Mouse (Mus musculus) hindbrain, embryonic 11.5 days (tissue): ENCODE data around the gene Wnk2. TPM values are rescaled to one million over a fixed set of nuclear protein-coding genes. Genes with fewer than 3 reads are reported as not detected.

Experiments
- ATAC-seq: fragments of 200-750 bp; cut with Nextera tagmentation; 2 replicates; pipeline ENCODE4 v1.8.0; 2017; ENCODE audit warnings: mild to moderate bottlenecking, moderate TSS enrichment, moderate library complexity; ENCODE audit not compliant: low FRiP score
- DNase-seq: peaks from one replicate; pipeline ENCODE4 v3.0.0-alpha.2; 2015; ENCODE audit warnings: low spot score
- H3K27ac ChIP-seq: fragments of 300-500 bp; sonication (generic); 2 replicates; pipeline ENCODE4 v1.5.1; 2014; ENCODE audit warnings: mild to moderate bottlenecking, low read depth, low read length
- H3K27me3 ChIP-seq: fragments of 300-500 bp; sonication (generic); 2 replicates; pipeline ENCODE4 v1.6.1; 2014; ENCODE audit warnings: mild to moderate bottlenecking, low read length, moderate library complexity, mixed read lengths; ENCODE audit not compliant: control insufficient read depth, insufficient read depth
- H3K36me3 ChIP-seq: fragments of 300-500 bp; sonication (generic); 2 replicates; pipeline ENCODE4 v1.6.1; 2014; ENCODE audit warnings: mild to moderate bottlenecking, low read length, moderate library complexity, mixed read lengths; ENCODE audit not compliant: control insufficient read depth, insufficient read depth
- H3K4me1 ChIP-seq: fragments of 300-500 bp; sonication (generic); replicated peaks from 2 replicates; pipeline ENCODE4 v1.6.1; 2014; ENCODE audit warnings: low read length, mixed read lengths; ENCODE audit not compliant: control insufficient read depth, insufficient read depth
- H3K4me2 ChIP-seq: fragments of 300-500 bp; sonication (generic); replicated peaks from 2 replicates; pipeline ENCODE4 v1.6.1; 2014; ENCODE audit warnings: mild to moderate bottlenecking, low read depth, low read length
- H3K4me3 ChIP-seq: fragments of 300-500 bp; sonication (generic); 2 replicates; pipeline ENCODE4 v1.5.1; 2014; ENCODE audit warnings: low read depth, low read length
- H3K9ac ChIP-seq: fragments of 300-500 bp; sonication (generic); 2 replicates; pipeline ENCODE4 v1.6.1; 2014; ENCODE audit warnings: low read depth, low read length
- H3K9me3 ChIP-seq: fragments of 300-500 bp; sonication (generic); 2 replicates; pipeline ENCODE4 v1.6.1; 2016; ENCODE audit warnings: low read length; ENCODE audit not compliant: control insufficient read depth
- WGBS: fragments of 180-500 bp; shearing (Covaris S2); extraction: QIAGEN DNeasy Blood & Tissue Kit; methylation state at CpG from one replicate; pipeline ENCODE4 v1.1.7; 2014; 5-methylcytosine and 5-hydroxymethylcytosine counted together
- polyA plus RNA-seq: library from polyadenylated mRNA; unstranded; fragments of >200 nt; fragmentation: Nextera tagmentation; extraction: Ambion mirVana; gene quantifications from 2 replicates; pipeline ENCODE4 v1.2.1, GENCODE M21; 2014

Gene Wnk2
- polyA plus RNA-seq, 1 experiment from 2014 or later, result 11.0 TPM

DNA sequence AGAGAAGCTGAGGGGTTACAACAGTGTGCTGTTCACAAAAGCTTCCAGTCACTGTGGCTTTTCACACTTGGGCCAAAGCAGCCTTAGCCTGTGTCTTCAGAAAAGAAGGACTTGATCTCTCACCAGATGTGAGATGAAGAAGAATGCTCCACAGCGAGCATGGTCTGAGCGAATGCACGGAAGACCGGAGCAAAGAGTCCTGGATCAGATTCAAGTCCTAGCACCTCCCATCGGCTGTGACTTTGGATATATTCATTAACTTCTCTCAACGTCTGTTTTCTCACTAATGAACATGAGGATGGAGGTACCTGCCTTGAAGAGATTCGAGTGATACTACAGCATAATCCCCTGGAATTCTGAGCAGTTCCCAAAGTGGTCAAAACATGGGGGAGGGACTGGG lies 6.8 kb upstream of the Wnk2 start:
- no peak overlapping the region for H3K4me2 ChIP-seq
- WGBS, result 75% methylated on average over 7 of the region's 7 CpGs
- no peak for ATAC-seq
- H3K27me3 ChIP-seq, result 0 out of 2 replicates have a peak, but pooled peaks cover 4% of the 10 kb centered on the region
- H3K4me3 ChIP-seq, result no peak overlapping the region
- no peaks in the 10 kb centered on the region for H3K4me1 ChIP-seq
- H3K9me3 ChIP-seq, result no peaks in the 10 kb centered on the region
- H3K36me3 ChIP-seq, result no peaks in the 10 kb centered on the region
- no peak overlapping the region for H3K27ac ChIP-seq
- no peak overlapping the region for H3K9ac ChIP-seq
- no peak for DNase-seq

DNA sequence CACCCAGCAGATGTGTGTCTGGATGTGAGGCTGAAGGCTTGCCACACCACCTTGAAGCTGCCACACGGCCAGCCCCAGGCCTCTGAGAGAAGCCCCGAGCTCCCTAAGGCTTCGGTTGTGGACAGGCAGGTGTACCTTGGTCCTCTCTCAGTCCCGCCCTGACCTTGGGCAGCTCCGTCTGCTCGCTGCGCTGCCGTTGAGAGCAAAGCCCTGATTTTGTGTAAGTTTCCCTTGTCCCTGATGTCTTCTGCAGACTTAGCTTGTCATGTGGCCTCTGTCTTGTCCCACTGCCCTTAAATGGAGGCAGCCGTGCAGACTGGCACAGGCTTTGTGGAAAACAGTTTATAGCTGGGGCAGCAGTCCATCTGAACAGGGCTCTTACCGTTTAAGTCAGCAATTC lies 6.2 kb upstream of the Wnk2 start:
- Histone ChIP-seq H3K4me3 (no peak overlapping the region), H3K36me3 (no peaks in the 10 kb centered on the region), H3K4me2 (no peak overlapping the region), H3K9ac (no peak overlapping the region), H3K9me3 (no peaks in the 10 kb centered on the region), H3K27me3 (peaks cover 4% of the 10 kb centered on the region; the same call in 1 of the 2 replicates), H3K27ac (no peak overlapping the region), H3K4me1 (no peaks in the 10 kb centered on the region)
- no peak for ATAC-seq
- DNase-seq, result no peak
- 83% methylated on average over 10 of the region's 10 CpGs for WGBS

DNA sequence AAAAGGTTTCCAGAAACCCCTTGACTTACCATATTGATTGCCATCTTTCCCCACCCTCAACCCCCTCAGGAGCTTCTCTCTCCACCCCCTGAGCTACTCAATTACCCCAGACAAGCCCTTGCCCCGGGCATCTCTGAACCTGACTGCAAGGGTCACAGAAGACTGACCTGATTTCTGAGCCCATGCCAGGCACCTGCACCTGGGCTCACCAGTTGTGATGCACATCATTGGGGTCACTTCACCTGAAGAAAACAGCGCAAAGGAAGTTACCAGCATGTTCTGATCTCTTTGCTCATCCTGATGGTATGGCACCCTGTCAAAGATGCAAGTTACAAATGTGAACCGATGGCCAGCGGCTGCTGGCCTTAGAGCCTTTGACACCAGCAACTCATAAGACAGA lies 873 bp upstream of the Wnk2 start:
- no peak for DNase-seq
- Histone ChIP-seq H3K4me1 (peaks cover 3% of the 10 kb centered on the region; the same call in 1 of the 2 replicates), H3K27ac (no peak overlapping the region), H3K27me3 (peaks cover 16% of the 10 kb centered on the region), H3K4me3 (no peak overlapping the region), H3K4me2 (no peak overlapping the region), H3K9ac (no peak overlapping the region), H3K9me3 (no peaks in the 10 kb centered on the region), H3K36me3 (no peaks in the 10 kb centered on the region)
- ATAC-seq, result no peak
- 77% methylated on average over 4 of the region's 4 CpGs for WGBS

DNA sequence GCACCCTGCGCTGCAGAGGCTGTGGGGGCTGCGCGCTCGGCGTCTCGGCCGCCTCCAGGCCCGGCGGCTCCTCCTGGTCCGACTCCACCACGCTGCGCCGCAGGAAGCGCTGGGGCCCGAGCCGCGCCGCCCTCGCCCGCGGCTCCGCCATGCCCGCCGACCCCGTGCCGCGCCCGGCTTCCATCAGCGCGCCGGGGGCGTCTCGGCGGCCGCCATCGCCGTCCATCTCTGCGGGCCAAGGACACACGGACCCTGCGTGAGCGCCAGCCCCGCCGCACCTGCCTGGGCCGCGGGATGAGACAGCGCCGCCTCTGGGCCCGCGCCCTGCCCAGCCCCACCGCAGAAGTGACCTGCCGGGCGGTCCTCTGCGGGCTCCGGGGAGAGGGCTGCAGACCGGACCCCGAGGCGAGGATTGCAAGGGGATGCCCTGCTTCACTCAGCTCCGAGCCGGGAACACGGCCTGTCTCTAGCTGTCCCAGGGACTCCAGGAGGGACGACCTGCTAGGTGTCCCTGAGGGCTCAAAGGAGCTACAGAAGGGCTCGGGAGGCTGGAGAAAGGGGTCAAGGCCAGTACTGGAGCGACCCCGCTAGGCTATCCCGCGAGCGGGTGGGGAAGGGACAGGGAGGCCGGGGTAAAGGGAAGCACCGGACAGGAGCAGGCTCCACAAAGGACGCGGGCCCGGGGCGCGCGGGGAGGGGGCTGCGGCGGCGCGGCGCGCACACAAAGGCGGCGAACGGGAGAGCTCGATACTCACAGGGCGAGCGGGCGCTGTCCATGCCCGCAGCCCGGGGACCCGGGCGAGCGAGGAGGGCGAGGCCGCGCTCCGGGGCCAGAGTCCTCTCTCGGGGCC lies 582 bp downstream of the Wnk2 start:
- peak overlapping the region; percentile 84 for H3K27ac ChIP-seq
- peak overlapping the region; percentile 90 for H3K4me2 ChIP-seq
- peaks cover 16% of the 10 kb centered on the region for H3K27me3 ChIP-seq
- DNase-seq, result peak; percentile 82
- peak; percentile 76 for ATAC-seq
- H3K36me3 ChIP-seq, result no peaks in the 10 kb centered on the region
- peak overlapping the region; percentile 92 for H3K9ac ChIP-seq
- H3K9me3 ChIP-seq, result no peaks in the 10 kb centered on the region
- WGBS, result under 1% methylated on average over 87 of the region's 98 CpGs
- H3K4me1 ChIP-seq, result peaks cover 3% of the 10 kb centered on the region; the same call in 1 of the 2 replicates
- H3K4me3 ChIP-seq, result peak overlapping the region; percentile 89

DNA sequence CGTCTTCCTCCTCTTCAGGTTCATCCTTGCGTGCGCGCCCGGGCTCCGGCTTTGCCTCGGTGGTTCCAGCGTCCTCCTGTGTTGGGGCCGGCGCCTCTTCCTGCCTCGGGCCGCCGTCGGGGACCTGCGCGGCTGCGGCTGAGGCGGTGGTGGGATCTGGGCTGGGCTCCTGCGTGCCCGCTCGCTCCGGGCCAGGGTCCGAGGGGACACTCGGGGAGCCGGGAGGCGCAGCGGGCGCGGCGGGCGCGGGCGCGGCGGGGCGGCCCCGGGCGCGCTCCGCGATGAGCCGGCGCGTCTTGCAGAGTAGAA lies 1.2 kb downstream of the Wnk2 start:
- peak; percentile 33; the same call in 1 of the 2 replicates for ATAC-seq
- no peaks in the 10 kb centered on the region for H3K9me3 ChIP-seq
- H3K36me3 ChIP-seq, result no peaks in the 10 kb centered on the region
- H3K4me1 ChIP-seq, result peaks cover 3% of the 10 kb centered on the region; the same call in 1 of the 2 replicates
- WGBS, result under 1% methylated on average over 37 of the region's 44 CpGs
- DNase-seq, result peak; percentile 54
- H3K4me3 ChIP-seq, result peak overlapping the region; percentile 89
- H3K27me3 ChIP-seq, result peaks cover 16% of the 10 kb centered on the region
- H3K9ac ChIP-seq, result peak overlapping the region; percentile 92
- H3K27ac ChIP-seq, result peak overlapping the region; percentile 84
- H3K4me2 ChIP-seq, result peak overlapping the region; percentile 90

DNA sequence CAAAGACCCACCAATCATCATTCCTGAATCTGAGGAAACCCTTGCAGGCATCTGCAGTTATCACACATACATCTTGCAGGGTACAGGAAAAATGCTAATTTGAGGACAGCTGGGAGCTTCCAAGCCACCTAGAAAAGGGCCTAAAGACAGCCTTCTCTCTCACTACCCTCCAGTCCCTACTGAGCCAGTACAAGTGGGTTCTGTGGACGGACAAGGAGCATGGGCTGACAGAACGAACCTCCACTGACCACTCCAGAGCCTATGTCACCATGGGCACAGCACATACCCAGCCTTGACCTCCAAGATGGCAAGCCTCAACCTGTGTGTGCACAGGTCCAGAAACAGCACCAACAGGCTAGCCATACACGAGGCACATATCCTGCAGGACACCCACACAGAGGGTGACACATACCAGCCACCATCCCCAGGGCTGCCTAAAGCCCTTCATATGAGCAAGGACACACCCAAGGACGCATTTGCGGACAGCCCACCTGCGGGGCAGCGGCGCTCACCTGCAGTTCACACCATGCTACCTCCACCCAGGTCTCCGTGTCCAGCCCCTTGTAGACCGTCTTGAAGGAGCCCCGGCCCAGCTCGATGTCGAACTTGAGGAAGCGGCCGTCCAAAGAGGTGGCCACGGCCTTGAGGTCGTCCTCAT lies 1.6 kb downstream of the Wnk2 start:
- H3K4me2 ChIP-seq, result peak overlapping the region; percentile 90
- no peaks in the 10 kb centered on the region for H3K36me3 ChIP-seq
- H3K27ac ChIP-seq, result no peak overlapping the region
- peaks cover 13% of the 10 kb centered on the region for H3K27me3 ChIP-seq
- DNase-seq (peak; percentile 29), ATAC-seq (no peak)
- H3K4me1 ChIP-seq, result peaks cover 3% of the 10 kb centered on the region; the same call in 1 of the 2 replicates
- H3K4me3 ChIP-seq, result peak overlapping the region; percentile 89
- H3K9me3 ChIP-seq, result no peaks in the 10 kb centered on the region
- H3K9ac ChIP-seq, result peak overlapping the region; percentile 92
- 22% methylated on average over 17 of the region's 17 CpGs for WGBS

DNA sequence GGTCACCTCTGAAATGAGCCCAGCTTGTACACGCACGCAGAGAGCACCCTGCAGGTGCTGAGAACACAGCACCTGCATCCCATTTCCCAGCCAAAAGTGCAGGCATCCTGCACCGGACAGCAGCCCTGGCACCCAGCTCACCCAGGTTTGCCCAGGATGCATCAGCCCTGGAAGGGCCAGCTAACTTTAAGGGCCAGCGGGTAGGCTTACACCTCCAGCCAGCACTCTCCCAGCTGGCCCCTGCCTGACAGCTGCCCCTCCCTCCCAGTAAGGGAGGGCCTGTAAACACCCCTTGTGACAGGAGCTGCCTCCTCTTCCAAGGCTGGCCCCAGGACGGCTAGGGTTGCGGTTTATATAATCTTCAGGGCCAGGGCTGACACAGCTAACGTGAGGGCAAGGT lies 2.4 kb downstream of the Wnk2 start:
- no peak for DNase-seq
- H3K9ac ChIP-seq, result no peak overlapping the region

DNA sequence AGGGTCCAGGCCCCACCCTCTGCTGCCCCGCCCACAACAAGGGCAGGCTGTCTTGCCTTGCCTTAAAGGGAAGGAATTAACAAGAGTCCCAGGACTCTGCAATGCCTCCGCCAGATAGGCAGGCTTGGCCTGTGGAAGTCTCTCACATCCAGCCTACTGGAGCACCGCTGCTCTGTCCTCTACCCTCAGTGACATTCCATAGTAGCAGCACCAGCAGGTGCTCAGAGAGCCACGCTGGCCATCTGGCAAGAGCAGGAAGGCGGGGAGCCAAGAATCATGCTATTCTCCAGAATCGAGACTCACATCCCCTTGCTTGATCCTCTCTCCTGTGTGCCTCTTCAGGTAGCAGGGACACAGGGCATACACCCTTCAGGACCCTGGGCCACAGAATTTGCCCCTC lies 3.4 kb downstream of the Wnk2 start:
- ATAC-seq (no peak), DNase-seq (no peak)
- WGBS, result 62% methylated on average over 6 of the region's 6 CpGs
- peak overlapping the region; percentile 27; the same call in 1 of the 2 replicates for H3K9ac ChIP-seq
- no peak overlapping the region for H3K4me2 ChIP-seq
- peaks cover 13% of the 10 kb centered on the region for H3K27me3 ChIP-seq
- no peak overlapping the region for H3K27ac ChIP-seq
- no peaks in the 10 kb centered on the region for H3K36me3 ChIP-seq
- H3K9me3 ChIP-seq, result no peaks in the 10 kb centered on the region
- no peak overlapping the region for H3K4me3 ChIP-seq
- H3K4me1 ChIP-seq, result peaks cover 3% of the 10 kb centered on the region; the same call in 1 of the 2 replicates

More for the DNA sequence above, 2.4 kb downstream of the Wnk2 start:
- Histone ChIP-seq H3K36me3 (no peaks in the 10 kb centered on the region), H3K4me3 (peak overlapping the region; percentile 89), H3K27me3 (peaks cover 13% of the 10 kb centered on the region), H3K9me3 (no peaks in the 10 kb centered on the region), H3K27ac (no peak overlapping the region), H3K4me1 (peaks cover 3% of the 10 kb centered on the region; the same call in 1 of the 2 replicates), H3K4me2 (peak overlapping the region; percentile 90)
- ATAC-seq, result no peak
- 45% methylated on average over 7 of the region's 7 CpGs for WGBS
